Mouse (Mus musculus): ENCODE measurements at regions not wholly inside any gene's neighbourhood (a gene's known extent, or its start where the extent isn't known, plus 50 kb on each side); places are given as distances from the start of the nearest gene placed in this dataset.

GRCm38 (mm10) chr9:47358400-47358767 is 171.6 kb upstream of the Cadm1 start:
- TF ChIP-seq CTCF (IDR thresholded peaks at IDR 0.05) (no peak), POLR2A (IDR thresholded peaks at IDR 0.05; ENCODE audit: insufficient read depth, low read depth, low read length) (no peak), EP300 (IDR thresholded peaks at IDR 0.05; ENCODE audit: insufficient read depth, low read depth, low read length) (no peak)

Data from heart, adult 2 months (tissue).